Mouse (Mus musculus): Measurements from ENCODE around the gene Trappc6b.

DNA sequence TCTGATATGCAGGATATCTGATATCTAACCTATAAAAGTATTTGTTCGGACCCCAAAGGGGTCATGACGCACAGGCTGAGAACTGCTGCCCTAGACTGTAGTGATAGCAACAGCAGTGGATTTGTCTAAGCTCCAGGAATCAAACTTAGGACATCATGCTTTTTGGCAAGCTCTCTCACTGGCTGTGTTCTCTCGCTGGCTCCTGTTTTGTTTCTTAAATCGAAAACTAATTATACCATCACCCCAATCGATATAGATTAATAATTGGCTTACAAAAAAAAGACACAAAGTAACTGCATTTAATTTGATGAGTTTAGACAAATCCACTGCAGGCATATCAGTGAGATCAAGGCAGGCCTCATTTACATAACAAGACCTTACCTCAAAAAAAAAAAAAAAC lies 45.2 kb upstream of the Trappc6b start:
- no peak for TF ChIP-seq CTCF (IDR thresholded peaks at IDR 0.05; ENCODE audit: borderline replicate concordance, insufficient read depth, low read length)
- no peak for TF ChIP-seq POLR2A (IDR thresholded peaks at IDR 0.05; ENCODE audit: low read depth, low read length)
